Comparison of ENCODE assay signal across 19 mouse cellular contexts in the genomic region with DNA sequence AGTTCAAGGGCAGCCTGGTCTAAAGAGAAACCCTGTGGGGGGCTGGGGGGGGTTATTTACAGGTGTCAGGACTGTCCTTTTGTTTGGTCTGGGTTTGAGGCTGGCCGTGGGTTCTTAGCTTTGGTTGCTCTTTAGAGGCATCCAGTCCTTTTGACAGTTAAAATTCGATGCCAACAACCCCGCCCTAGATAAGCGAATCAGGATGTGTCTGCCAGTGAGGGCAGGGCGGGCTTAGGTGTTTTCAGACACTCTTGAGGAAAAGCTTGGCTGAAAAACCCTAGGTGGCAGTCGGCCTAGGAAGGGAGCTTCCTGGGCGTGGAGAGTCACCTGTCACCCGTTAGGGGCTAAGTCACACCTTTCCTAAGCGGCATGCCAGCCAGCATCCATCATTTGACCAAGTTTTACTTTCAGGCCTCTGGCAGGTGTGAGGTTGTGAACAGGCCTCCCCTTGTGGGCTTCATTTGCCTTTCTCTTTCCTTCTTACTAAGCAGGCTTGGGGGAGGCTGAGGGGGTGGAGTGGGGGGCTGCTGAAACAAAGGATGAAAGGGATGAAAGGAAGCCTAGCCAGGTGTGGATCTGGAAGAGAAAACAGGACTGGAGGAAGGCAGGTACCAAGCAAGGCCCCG. TPM values are rescaled to one million over a fixed set of nuclear protein-coding genes. Genes with fewer than 3 reads are reported as not detected.
DNase-seq lines count a peak whose midpoint lies in the region; ATAC-seq lines count a peak whose summit lies in the region.
"Had no signal": no experiment of that assay in that cellular context is flagged by ENCODE, and none has a peak within 500 bp of the region (broad histone marks: within the 10 kb centered on the region; RNA-seq: fewer than 3 reads in every experiment).

No protein-coding gene starts in this region.

- no peak for DNase-seq in embryonic facial prominence, embryonic 10.5 days (ENCODE audit: low spot score)
- no peak for DNase-seq in limb, embryonic 10.5 days (ENCODE audit: low spot score)
- DNase-seq in induced T-regulatory cell, adult 2 months (ENCODE audit: low read depth), result peak; percentile 60
- no peak for DNase-seq in forebrain, embryonic 14.5 days (ENCODE audit: low spot score)
- no peak for DNase-seq in spleen, postnatal 10 days (ENCODE audit: low spot score in 2 of 2)
- DNase-seq: adrenal gland, adult 8-10 months; adrenal gland, postnatal 36 days; cerebellum, adult 2 months; cerebellum, postnatal 10 days; gastrocnemius, postnatal 10 days; heart, adult 2 months; heart, postnatal 14 days had no signal

- H3K9ac ChIP-seq in embryonic facial prominence, embryonic 13.5 days, result peak overlapping the region; percentile 27; the same call in 1 of the 2 replicates
- 0 out of 2 replicates have a peak overlapping the region, but pooled peaks have one; percentile 18 for H3K9ac ChIP-seq in limb, embryonic 12.5 days (replicated peaks)
- H3K9ac ChIP-seq in forebrain, embryonic 14.5 days (ENCODE audit: low read length), result no peak overlapping the region
- H3K9ac ChIP-seq: embryonic facial prominence, embryonic 12.5 days; heart, embryonic 15.5 days had no signal

- 52% methylated on average over 10 of the region's 10 CpGs for WGBS in embryonic facial prominence, embryonic 13.5 days
- WGBS in embryonic facial prominence, embryonic 10.5 days, result 48% methylated on average over 10 of the region's 10 CpGs
- WGBS in limb, embryonic 12.5 days, result 30% methylated on average over 10 of the region's 10 CpGs
- WGBS in limb, embryonic 10.5 days, result 29% methylated on average over 10 of the region's 10 CpGs
- WGBS in forebrain, embryonic 14.5 days, result 48% methylated on average over 10 of the region's 10 CpGs

- H3K4me3 ChIP-seq in embryonic facial prominence, embryonic 13.5 days, result no peak overlapping the region
- H3K4me3 ChIP-seq in embryonic facial prominence, embryonic 10.5 days, result no peak overlapping the region
- no peak overlapping the region for H3K4me3 ChIP-seq in limb, embryonic 12.5 days (replicated peaks)
- no peak overlapping the region for H3K4me3 ChIP-seq in limb, embryonic 10.5 days
- no peak overlapping the region for H3K4me3 ChIP-seq in forebrain, embryonic 14.5 days (ENCODE audit: low read depth, low read length)
- H3K4me3 ChIP-seq: heart, adult 2 months; heart, embryonic 15.5 days had no signal

- H3K27me3 ChIP-seq in embryonic facial prominence, embryonic 13.5 days, result peaks cover 16% of the 10 kb centered on the region
- peaks cover 78% of the 10 kb centered on the region for H3K27me3 ChIP-seq in embryonic facial prominence, embryonic 10.5 days (replicated peaks; ENCODE audit: low read depth, poor library complexity, severe bottlenecking)
- peaks cover 32% of the 10 kb centered on the region for H3K27me3 ChIP-seq in limb, embryonic 12.5 days
- H3K27me3 ChIP-seq in limb, embryonic 10.5 days (ENCODE audit: low read depth, poor library complexity, severe bottlenecking), result peaks cover 39% of the 10 kb centered on the region
- peaks cover 32% of the 10 kb centered on the region for H3K27me3 ChIP-seq in forebrain, embryonic 14.5 days (replicated peaks; ENCODE audit: control insufficient read depth, insufficient read depth, low read length)

- H3K27ac ChIP-seq in embryonic facial prominence, embryonic 13.5 days, result no peak overlapping the region
- H3K27ac ChIP-seq in embryonic facial prominence, embryonic 10.5 days (replicated peaks), result no peak overlapping the region
- H3K27ac ChIP-seq in limb, embryonic 12.5 days, result no peak overlapping the region
- H3K27ac ChIP-seq in limb, embryonic 10.5 days, result no peak overlapping the region
- no peak overlapping the region for H3K27ac ChIP-seq in forebrain, embryonic 14.5 days (ENCODE audit: low read depth, low read length)
- H3K27ac ChIP-seq: embryonic facial prominence, embryonic 12.5 days; forebrain, embryonic 13.5 days; heart, adult 2 months; heart, embryonic 15.5 days; hindbrain, embryonic 10.5 days had no signal

- no peak for ATAC-seq in embryonic facial prominence, embryonic 13.5 days (ENCODE audit: insufficient number of reproducible peaks, insufficient read depth, low FRiP score, low TSS enrichment, low read depth)
- no peak for ATAC-seq in limb, embryonic 12.5 days (ENCODE audit: insufficient number of reproducible peaks, insufficient read depth, low FRiP score, low TSS enrichment, low read depth)
- ATAC-seq in forebrain, embryonic 14.5 days, result no peak
- ATAC-seq: forebrain, embryonic 13.5 days; hindbrain, embryonic 16.5 days had no signal

- H3K4me1 ChIP-seq in embryonic facial prominence, embryonic 13.5 days, result peaks cover 20% of the 10 kb centered on the region
- peaks cover 55% of the 10 kb centered on the region for H3K4me1 ChIP-seq in embryonic facial prominence, embryonic 10.5 days
- H3K4me1 ChIP-seq in limb, embryonic 12.5 days (replicated peaks), result peaks cover 38% of the 10 kb centered on the region
- peaks cover 52% of the 10 kb centered on the region for H3K4me1 ChIP-seq in limb, embryonic 10.5 days
- no peaks in the 10 kb centered on the region for H3K4me1 ChIP-seq in forebrain, embryonic 14.5 days (ENCODE audit: control insufficient read depth, insufficient read depth, low read length)

- H3K9me3 ChIP-seq in embryonic facial prominence, embryonic 13.5 days, result no peaks in the 10 kb centered on the region
- no peaks in the 10 kb centered on the region for H3K9me3 ChIP-seq in embryonic facial prominence, embryonic 10.5 days
- H3K9me3 ChIP-seq in limb, embryonic 12.5 days, result no peaks in the 10 kb centered on the region
- H3K9me3 ChIP-seq in limb, embryonic 10.5 days (replicated peaks), result no peaks in the 10 kb centered on the region
- no peaks in the 10 kb centered on the region for H3K9me3 ChIP-seq in forebrain, embryonic 14.5 days (replicated peaks; ENCODE audit: control insufficient read depth, low read length)
- H3K9me3 ChIP-seq: embryonic facial prominence, embryonic 12.5 days; forebrain, embryonic 13.5 days; heart, embryonic 15.5 days; hindbrain, embryonic 10.5 days had no signal

- H3K36me3 ChIP-seq in embryonic facial prominence, embryonic 13.5 days, result peaks cover 20% of the 10 kb centered on the region
- H3K36me3 ChIP-seq in embryonic facial prominence, embryonic 10.5 days (replicated peaks), result peaks cover 29% of the 10 kb centered on the region
- H3K36me3 ChIP-seq in limb, embryonic 12.5 days, result peaks cover 15% of the 10 kb centered on the region
- peaks cover 31% of the 10 kb centered on the region for H3K36me3 ChIP-seq in limb, embryonic 10.5 days
- H3K36me3 ChIP-seq in forebrain, embryonic 14.5 days (ENCODE audit: control insufficient read depth, insufficient read depth, low read length), result no peaks in the 10 kb centered on the region
- H3K36me3 ChIP-seq: heart, embryonic 15.5 days had no signal

- no peak overlapping the region for H3K4me2 ChIP-seq in embryonic facial prominence, embryonic 13.5 days
- no peak overlapping the region for H3K4me2 ChIP-seq in limb, embryonic 12.5 days
- H3K4me2 ChIP-seq in forebrain, embryonic 14.5 days (ENCODE audit: low read length), result no peak overlapping the region
- H3K4me2 ChIP-seq: embryonic facial prominence, embryonic 12.5 days had no signal

RNA-seq across cellular contexts. Expression of a gene that starts 1.6 kb away (rescaled TPM):
- polyA plus RNA-seq in embryonic facial prominence, embryonic 13.5 days (2015; fragmentation: Nextera tagmentation; extraction: Ambion mirVana), result 113 and 129 TPM in 2 replicates
- 86.3 and 93.8 TPM in 2 replicates for polyA plus RNA-seq in embryonic facial prominence, embryonic 10.5 days (2016; fragmentation: Nextera tagmentation; extraction: Ambion mirVana)
- polyA plus RNA-seq in limb, embryonic 12.5 days (2016; fragmentation: Nextera tagmentation; extraction: Ambion mirVana), result 69.0 and 82.0 TPM in 2 replicates
- polyA plus RNA-seq in limb, embryonic 10.5 days (2016; fragmentation: Nextera tagmentation; extraction: Ambion mirVana), result 94.9 and 118 TPM in 2 replicates
- polyA plus RNA-seq in forebrain, embryonic 14.5 days (2014; fragmentation: Nextera tagmentation; extraction: Ambion mirVana), result 3.0 and 5.0 TPM in 2 replicates

RNA-seq across cellular contexts. Expression of a gene that starts 43.7 kb away (rescaled TPM):
- polyA plus RNA-seq in embryonic facial prominence, embryonic 13.5 days (2015; fragmentation: Nextera tagmentation; extraction: Ambion mirVana), result 15.4 TPM in 2 replicates
- 19.6 TPM in 2 replicates for polyA plus RNA-seq in embryonic facial prominence, embryonic 10.5 days (2016; fragmentation: Nextera tagmentation; extraction: Ambion mirVana)
- 14.9 and 15.1 TPM in 2 replicates for polyA plus RNA-seq in limb, embryonic 12.5 days (2016; fragmentation: Nextera tagmentation; extraction: Ambion mirVana)
- 19.5 and 21.5 TPM in 2 replicates for polyA plus RNA-seq in limb, embryonic 10.5 days (2016; fragmentation: Nextera tagmentation; extraction: Ambion mirVana)
- polyA plus RNA-seq in forebrain, embryonic 14.5 days (2014; fragmentation: Nextera tagmentation; extraction: Ambion mirVana), result 22.1 and 32.1 TPM in 2 replicates

RNA-seq across cellular contexts. Expression of a gene that starts 44.0 kb away (rescaled TPM):
- 88.4 and 91.9 TPM in 2 replicates for polyA plus RNA-seq in embryonic facial prominence, embryonic 13.5 days (2015; fragmentation: Nextera tagmentation; extraction: Ambion mirVana)
- polyA plus RNA-seq in embryonic facial prominence, embryonic 10.5 days (2016; fragmentation: Nextera tagmentation; extraction: Ambion mirVana), result 133 and 142 TPM in 2 replicates
- polyA plus RNA-seq in limb, embryonic 12.5 days (2016; fragmentation: Nextera tagmentation; extraction: Ambion mirVana), result 99.2 and 101 TPM in 2 replicates
- 130 and 131 TPM in 2 replicates for polyA plus RNA-seq in limb, embryonic 10.5 days (2016; fragmentation: Nextera tagmentation; extraction: Ambion mirVana)
- 150 and 151 TPM in 2 replicates for polyA plus RNA-seq in forebrain, embryonic 14.5 days (2014; fragmentation: Nextera tagmentation; extraction: Ambion mirVana)

Comparison
In these comparisons a context has a peak if more than half of its experiments do, and no peak if none do; other contexts are left out.
1. RNA of a gene that starts 1.6 kb away (polyA plus RNA-seq): 113 to 129 TPM in embryonic facial prominence, embryonic 13.5 days, 94.9 to 118 TPM in limb, embryonic 10.5 days, 86.3 to 93.8 TPM in embryonic facial prominence, embryonic 10.5 days and 69.0 to 82.0 TPM in limb, embryonic 12.5 days; 3.0 to 5.0 TPM in forebrain, embryonic 14.5 days; every median in the first group is over 10 times any median in the second.